19 mouse cellular contexts compared by ENCODE assay signal in the genomic region with DNA sequence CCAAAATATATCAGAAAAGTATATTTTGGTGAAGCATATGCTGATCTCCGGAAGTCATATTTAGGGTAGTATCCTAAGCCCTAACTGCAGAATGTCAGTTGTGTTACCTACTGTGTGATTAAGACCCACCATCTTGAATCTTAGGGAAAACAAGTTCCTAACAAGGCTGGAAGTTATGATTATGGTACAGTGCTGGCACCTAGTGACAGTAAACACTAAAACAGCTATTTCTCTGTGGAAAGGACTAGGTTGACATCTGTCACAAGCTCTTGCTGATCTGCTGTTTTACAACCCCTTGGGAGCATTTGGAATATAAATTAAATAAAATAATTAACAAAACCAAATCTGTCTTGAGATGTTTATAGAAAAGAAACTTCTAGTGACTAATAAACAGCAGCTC.
DNase-seq lines count a peak whose midpoint lies in the region; ATAC-seq and TF ChIP-seq lines count a peak whose summit lies in the region.
"Had no signal": no experiment of that assay in that cellular context is flagged by ENCODE, and none has a peak within 500 bp of the region (broad histone marks: within the 10 kb centered on the region; RNA-seq: fewer than 3 reads in every experiment).

No protein-coding gene starts in this region.

- no peak for TF ChIP-seq EP300 in stomach, postnatal 0 days (optimal IDR thresholded peaks at IDR 0.05)

- H3K4me1 ChIP-seq in embryonic facial prominence, embryonic 14.5 days (ENCODE audit: control insufficient read depth, insufficient read depth, low read length) = no peaks in the 10 kb centered on the region
- no peaks in the 10 kb centered on the region for H3K4me1 ChIP-seq in embryonic facial prominence, embryonic 10.5 days
- H3K4me1 ChIP-seq in midbrain, postnatal 0 days (ENCODE audit: insufficient read depth, low read length) = no peaks in the 10 kb centered on the region
- no peaks in the 10 kb centered on the region for H3K4me1 ChIP-seq in midbrain, embryonic 13.5 days (replicated peaks)
- no peaks in the 10 kb centered on the region for H3K4me1 ChIP-seq in stomach, postnatal 0 days (replicated peaks; ENCODE audit: control insufficient read depth, insufficient read depth)
- H3K4me1 ChIP-seq: forebrain, embryonic 13.5 days; hindbrain, embryonic 12.5 days; limb, embryonic 13.5 days had no signal

- H3K9me3 ChIP-seq in embryonic facial prominence, embryonic 14.5 days (ENCODE audit: control insufficient read depth, low read length) = no peaks in the 10 kb centered on the region
- no peaks in the 10 kb centered on the region for H3K9me3 ChIP-seq in embryonic facial prominence, embryonic 10.5 days
- no peaks in the 10 kb centered on the region for H3K9me3 ChIP-seq in midbrain, postnatal 0 days (ENCODE audit: low read length)
- H3K9me3 ChIP-seq in midbrain, embryonic 13.5 days = no peaks in the 10 kb centered on the region
- no peaks in the 10 kb centered on the region for H3K9me3 ChIP-seq in stomach, postnatal 0 days (ENCODE audit: control insufficient read depth, low read length)
- H3K9me3 ChIP-seq: forebrain, embryonic 13.5 days; hindbrain, embryonic 12.5 days; limb, embryonic 13.5 days had no signal

- peak; percentile 66 for TF ChIP-seq CTCF in midbrain, postnatal 0 days (IDR thresholded peaks at IDR 0.05)
- peak; percentile 35; the same call in 1 of the 2 replicates for TF ChIP-seq CTCF in stomach, postnatal 0 days (IDR thresholded peaks at IDR 0.05; ENCODE audit: low read depth)

- no peak for ATAC-seq in embryonic facial prominence, embryonic 14.5 days (ENCODE audit: low read depth)
- no peak for ATAC-seq in midbrain, postnatal 0 days (ENCODE audit: low FRiP score)
- ATAC-seq in midbrain, embryonic 13.5 days = no peak
- ATAC-seq in stomach, postnatal 0 days (ENCODE audit: low FRiP score, low TSS enrichment) = no peak
- no peak for ATAC-seq in frontal cortex, adult (ENCODE audit: low TSS enrichment)
- ATAC-seq: activated CD4-positive, CD25-positive, alpha-beta regulatory T cell, adult 4 months; forebrain, embryonic 13.5 days had no signal

- WGBS in embryonic facial prominence, embryonic 14.5 days = 88% methylated on average over 1 of the region's 1 CpGs
- 87% methylated on average over 1 of the region's 1 CpGs for WGBS in embryonic facial prominence, embryonic 10.5 days
- WGBS in midbrain, postnatal 0 days = 87% methylated on average over 1 of the region's 1 CpGs
- 90% methylated on average over 1 of the region's 1 CpGs for WGBS in midbrain, embryonic 13.5 days
- WGBS in stomach, postnatal 0 days = 89% methylated on average over 1 of the region's 1 CpGs

- no peak overlapping the region for H3K4me2 ChIP-seq in embryonic facial prominence, embryonic 14.5 days (ENCODE audit: low read depth, low read length)
- H3K4me2 ChIP-seq in midbrain, postnatal 0 days (ENCODE audit: low read depth, low read length, poor library complexity, severe bottlenecking) = no peak overlapping the region
- H3K4me2 ChIP-seq in midbrain, embryonic 13.5 days (replicated peaks) = no peak overlapping the region
- no peak overlapping the region for H3K4me2 ChIP-seq in stomach, postnatal 0 days (replicated peaks; ENCODE audit: low read depth)
- H3K4me2 ChIP-seq: forebrain, embryonic 13.5 days; hindbrain, embryonic 12.5 days; limb, embryonic 13.5 days had no signal

- DNase-seq in embryonic facial prominence, embryonic 14.5 days (ENCODE audit: low spot score) = peak; percentile 1
- no peak for DNase-seq in embryonic facial prominence, embryonic 10.5 days (ENCODE audit: low spot score)
- peak; percentile 3 for DNase-seq in layer of hippocampus, adult 11-12 months (ENCODE audit: low spot score)
- DNase-seq in layer of hippocampus, postnatal 25 days (ENCODE audit: extremely low spot score in 1 of 2, low spot score in 1 of 2) = no peak
- peak; percentile 53 for DNase-seq in midbrain, postnatal 0 days (ENCODE audit: low spot score)
- DNase-seq in stomach, postnatal 0 days (ENCODE audit: low spot score) = no peak
- DNase-seq: adrenal gland, postnatal 14 days; cerebellum, adult 2 months; heart, adult 2 months; kidney, adult 11 months; kidney, postnatal 14 days; lung, postnatal 10 days had no signal

- H3K27ac ChIP-seq in embryonic facial prominence, embryonic 14.5 days (replicated peaks; ENCODE audit: low read depth, low read length) = no peak overlapping the region
- no peak overlapping the region for H3K27ac ChIP-seq in embryonic facial prominence, embryonic 10.5 days (replicated peaks)
- H3K27ac ChIP-seq in midbrain, postnatal 0 days (ENCODE audit: low read depth, low read length) = no peak overlapping the region
- H3K27ac ChIP-seq in midbrain, embryonic 13.5 days = no peak overlapping the region
- no peak overlapping the region for H3K27ac ChIP-seq in stomach, postnatal 0 days (replicated peaks)
- H3K27ac ChIP-seq: forebrain, embryonic 13.5 days; heart, adult 2 months; hindbrain, embryonic 12.5 days; limb, embryonic 13.5 days; liver, embryonic 14.5 days had no signal

- H3K9ac ChIP-seq in embryonic facial prominence, embryonic 14.5 days (ENCODE audit: low read depth, low read length) = no peak overlapping the region
- H3K9ac ChIP-seq in midbrain, postnatal 0 days (replicated peaks; ENCODE audit: low read length, poor library complexity, severe bottlenecking) = no peak overlapping the region
- no peak overlapping the region for H3K9ac ChIP-seq in midbrain, embryonic 13.5 days (replicated peaks)
- H3K9ac ChIP-seq in stomach, postnatal 0 days (ENCODE audit: low read length) = no peak overlapping the region
- H3K9ac ChIP-seq: forebrain, embryonic 13.5 days; hindbrain, embryonic 12.5 days; limb, embryonic 13.5 days; liver, embryonic 14.5 days had no signal

- H3K27me3 ChIP-seq in embryonic facial prominence, embryonic 14.5 days (replicated peaks; ENCODE audit: control insufficient read depth, insufficient read depth, low read length) = no peaks in the 10 kb centered on the region
- H3K27me3 ChIP-seq in embryonic facial prominence, embryonic 10.5 days (replicated peaks; ENCODE audit: low read depth, poor library complexity, severe bottlenecking) = no peaks in the 10 kb centered on the region
- H3K27me3 ChIP-seq in midbrain, postnatal 0 days (ENCODE audit: insufficient read depth, low read length) = no peaks in the 10 kb centered on the region
- H3K27me3 ChIP-seq in midbrain, embryonic 13.5 days = no peaks in the 10 kb centered on the region
- H3K27me3 ChIP-seq in stomach, postnatal 0 days (ENCODE audit: control insufficient read depth, insufficient read depth, low read length) = no peaks in the 10 kb centered on the region
- H3K27me3 ChIP-seq: forebrain, embryonic 13.5 days; hindbrain, embryonic 12.5 days; limb, embryonic 13.5 days had no signal

- no peaks in the 10 kb centered on the region for H3K36me3 ChIP-seq in embryonic facial prominence, embryonic 14.5 days (ENCODE audit: control insufficient read depth, insufficient read depth, low read length)
- no peaks in the 10 kb centered on the region for H3K36me3 ChIP-seq in embryonic facial prominence, embryonic 10.5 days (replicated peaks)
- H3K36me3 ChIP-seq in midbrain, postnatal 0 days (ENCODE audit: insufficient read depth, low read length) = no peaks in the 10 kb centered on the region
- no peaks in the 10 kb centered on the region for H3K36me3 ChIP-seq in midbrain, embryonic 13.5 days
- H3K36me3 ChIP-seq in stomach, postnatal 0 days (ENCODE audit: control insufficient read depth, insufficient read depth, low read length) = no peaks in the 10 kb centered on the region
- H3K36me3 ChIP-seq: hindbrain, embryonic 12.5 days; limb, embryonic 13.5 days had no signal

- no peak overlapping the region for H3K4me3 ChIP-seq in embryonic facial prominence, embryonic 14.5 days (ENCODE audit: low read depth, low read length)
- H3K4me3 ChIP-seq in embryonic facial prominence, embryonic 10.5 days = no peak overlapping the region
- H3K4me3 ChIP-seq in midbrain, postnatal 0 days (ENCODE audit: low read depth, low read length) = no peak overlapping the region
- no peak overlapping the region for H3K4me3 ChIP-seq in midbrain, embryonic 13.5 days (replicated peaks)
- H3K4me3 ChIP-seq in stomach, postnatal 0 days (ENCODE audit: low read depth, low read length) = no peak overlapping the region
- H3K4me3 ChIP-seq: forebrain, embryonic 13.5 days; heart, adult 2 months; hindbrain, embryonic 12.5 days; limb, embryonic 13.5 days had no signal

Comparison
In these comparisons a context has a peak if more than half of its experiments do, and no peak if none do; other contexts are left out.
1. DNase-seq: peak in embryonic facial prominence, embryonic 14.5 days (single experiment), layer of hippocampus, adult 11-12 months (single experiment) and midbrain, postnatal 0 days (single experiment); none in embryonic facial prominence, embryonic 10.5 days (single experiment), layer of hippocampus, postnatal 25 days (0 of 2) and stomach, postnatal 0 days (single experiment).